Mouse (Mus musculus) G1E (cell line): Measurements from ENCODE around the gene Fev.

Experiments
- CTCF ChIP-seq: IDR thresholded peaks from 2 replicates; pipeline ENCODE4 v1.5.1; 2012; ENCODE audit warnings: low read depth, low read length, inconsistent platforms, mixed read lengths
- GATA1 ChIP-seq: IDR thresholded peaks from 2 replicates; pipeline ENCODE4 v1.6.1; 2012; ENCODE audit warnings: borderline replicate concordance, low read length, inconsistent platforms, mixed read lengths
- GATA2 ChIP-seq: IDR thresholded peaks from 2 replicates; pipeline ENCODE4 v1.6.1; 2012; ENCODE audit warnings: low read depth, low read length, inconsistent platforms, borderline replicate concordance
- POLR2AphosphoS5 ChIP-seq: IDR thresholded peaks from 2 replicates; pipeline ENCODE4 v1.6.1; 2012; ENCODE audit warnings: low read depth, low read length, inconsistent platforms; ENCODE audit not compliant: insufficient replicate concordance
- TAL1 ChIP-seq: conservative IDR thresholded peaks from 2 replicates; pipeline ENCODE4 v1.6.1; 2012; ENCODE audit warnings: low read depth, low read length, inconsistent platforms, mixed read lengths

- TF ChIP-seq CTCF, result no peak
- TF ChIP-seq GATA1, result no peak
- no peak for TF ChIP-seq TAL1
- no peak for TF ChIP-seq POLR2AphosphoS5
- TF ChIP-seq GATA2, result no peak
These were observed at the start of gene Fev for GRCm38 (mm10) chr1:74885369-74886042.
